Mouse (Mus musculus): ENCODE results near the gene Tardbp. TPM values are rescaled to one million over a fixed set of nuclear protein-coding genes. Genes with fewer than 3 reads are reported as not detected.

Gene Tardbp
- 212 and 234 TPM in 2 replicates for polyA plus RNA-seq (2012; rRNA removed)

GRCm38 (mm10) chr4:148626623-148627185 lies at the start of gene Tardbp:
Gene Tardbp, minus strand, starts transcription at chr4:148627019.

GRCm38 (mm10) chr4:148643291-148644156 lies 16.7 kb upstream of the Tardbp start, which contains the start of gene Gm572:
Gene Gm572, plus strand, starts transcription at chr4:148643317.

GRCm38 (mm10) chr4:148602357-148603120 lies 24.3 kb downstream of the Tardbp start, which contains the start of gene Masp2:
Gene Masp2, plus strand, starts transcription at chr4:148602554.

GRCm38 (mm10) chr4:148591171-148591630 lies 35.6 kb downstream of the Tardbp start, which contains the start of gene Srm:
Gene Srm, plus strand, starts transcription at chr4:148591503.

Other genes starting within 250 kb of the Tardbp start
- 7.2 and 7.6 TPM in 2 replicates for gene Ubiad1, start 182.2 kb downstream of the Tardbp start, polyA plus RNA-seq (2012; rRNA removed)
- gene Mtor, start 178.4 kb downstream of the Tardbp start, polyA plus RNA-seq (2012; rRNA removed) = 6.3 and 7.8 TPM in 2 replicates
- gene Angptl7, start 126.6 kb downstream of the Tardbp start, polyA plus RNA-seq (2012; rRNA removed) = 0.65 and 0.82 TPM in 2 replicates
- gene Exosc10, start 68.6 kb downstream of the Tardbp start, polyA plus RNA-seq (2012; rRNA removed) = 13.6 and 14.8 TPM in 2 replicates
- gene Srm, start 35.5 kb downstream of the Tardbp start, polyA plus RNA-seq (2012; rRNA removed) = 53.5 and 61.4 TPM in 2 replicates
- 114 and 124 TPM in 2 replicates for gene Masp2, start 24.5 kb downstream of the Tardbp start, polyA plus RNA-seq (2012; rRNA removed)
- gene Gm572, start 16.3 kb upstream of the Tardbp start, polyA plus RNA-seq (2012; rRNA removed) = not detected in 2 replicates
- 0.49 and 0.63 TPM in 2 replicates for gene Casz1, start 177.4 kb upstream of the Tardbp start, polyA plus RNA-seq (2012; rRNA removed)